Mouse (Mus musculus): ENCODE data around the gene Irx3.

DNA sequence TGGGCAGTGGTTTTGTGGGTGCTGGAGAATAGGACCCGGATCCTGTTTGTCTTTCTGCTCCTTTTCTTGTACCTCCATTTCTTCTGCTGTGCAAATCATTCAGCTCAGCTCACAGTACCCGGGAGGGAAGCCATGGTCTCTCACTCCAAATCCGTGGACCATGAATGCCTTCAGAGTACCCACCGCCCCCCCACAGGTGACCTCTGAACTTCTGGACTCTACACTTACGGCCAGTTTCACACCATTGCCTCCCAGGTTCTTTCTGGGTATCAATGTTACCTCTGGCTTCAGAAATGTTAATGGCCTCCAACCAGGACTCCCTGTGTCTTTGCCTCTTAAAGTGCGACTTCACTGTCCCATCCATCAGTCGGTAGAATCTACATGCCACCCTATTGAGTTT is 46.3 kb downstream of the Irx3 start:
- TF ChIP-seq POLR2A (IDR thresholded peaks at IDR 0.05; ENCODE audit: low read depth, low read length) (no peak), CTCF (IDR thresholded peaks at IDR 0.05; ENCODE audit: borderline replicate concordance, insufficient read depth, low read length) (no peak)

Measured in embryonic fibroblast, embryonic 13.5 days (primary cell).